Mouse (Mus musculus): Measurements from ENCODE around the gene St6galnac5. TPM values are rescaled to one million over a fixed set of nuclear protein-coding genes. Genes with fewer than 3 reads are reported as not detected.

Gene St6galnac5
- polyA plus RNA-seq, 1 experiment, result not detected

- TF ChIP-seq EP300 (IDR thresholded peaks at IDR 0.05; ENCODE audit: insufficient read depth, low read depth, low read length), result no peak
- TF ChIP-seq CTCF (IDR thresholded peaks at IDR 0.05; ENCODE audit: low read depth, low read length), result no peak
- TF ChIP-seq POLR2A (IDR thresholded peaks at IDR 0.05; ENCODE audit: insufficient read depth, low read length), result no peak
- no peak overlapping the region for H3K9ac ChIP-seq (ENCODE audit: low read depth, poor library complexity, severe bottlenecking)
- no peaks in the 10 kb centered on the region for H3K4me1 ChIP-seq (ENCODE audit: control insufficient read depth, insufficient read depth, low read length)
- H3K27ac ChIP-seq (ENCODE audit: insufficient read depth, low read length), result no peak overlapping the region
- no peaks in the 10 kb centered on the region for H3K36me3 ChIP-seq (ENCODE audit: control insufficient read depth, insufficient read depth, low read length, poor library complexity, severe bottlenecking)
- no peaks in the 10 kb centered on the region for H3K27me3 ChIP-seq (ENCODE audit: control insufficient read depth, insufficient read depth, low read length, poor library complexity, severe bottlenecking)
- H3K9me3 ChIP-seq (replicated peaks; ENCODE audit: control insufficient read depth, insufficient read depth, low read length, poor library complexity, severe bottlenecking), result no peaks in the 10 kb centered on the region
- H3K4me3 ChIP-seq (ENCODE audit: low read depth, low read length), result no peak overlapping the region
Observed at GRCm38 (mm10) chr3:152832436-152832835, 149.6 kb downstream of the St6galnac5 start.

- no peaks in the 10 kb centered on the region for H3K36me3 ChIP-seq (ENCODE audit: control insufficient read depth, insufficient read depth, low read length, poor library complexity, severe bottlenecking)
- H3K4me1 ChIP-seq (ENCODE audit: control insufficient read depth, insufficient read depth, low read length), result no peaks in the 10 kb centered on the region
- H3K27ac ChIP-seq (ENCODE audit: insufficient read depth, low read length), result no peak overlapping the region
Observed at GRCm38 (mm10) chr3:152831974-152832373, 150.1 kb downstream of the St6galnac5 start.

GRCm38 (mm10) chr3:152831377-152831776 lies 150.7 kb downstream of the St6galnac5 start:
- Histone ChIP-seq H3K36me3 (ENCODE audit: control insufficient read depth, insufficient read depth, low read length, poor library complexity, severe bottlenecking) (no peaks in the 10 kb centered on the region), H3K9ac (ENCODE audit: low read depth, poor library complexity, severe bottlenecking) (no peak overlapping the region), H3K27ac (ENCODE audit: insufficient read depth, low read length) (no peak overlapping the region), H3K4me3 (ENCODE audit: low read depth, low read length) (no peak overlapping the region), H3K4me1 (ENCODE audit: control insufficient read depth, insufficient read depth, low read length) (no peaks in the 10 kb centered on the region), H3K9me3 (replicated peaks; ENCODE audit: control insufficient read depth, insufficient read depth, low read length, poor library complexity, severe bottlenecking) (no peaks in the 10 kb centered on the region), H3K27me3 (ENCODE audit: control insufficient read depth, insufficient read depth, low read length, poor library complexity, severe bottlenecking) (no peaks in the 10 kb centered on the region)
- TF ChIP-seq POLR2A (IDR thresholded peaks at IDR 0.05; ENCODE audit: insufficient read depth, low read length) (no peak), CTCF (IDR thresholded peaks at IDR 0.05; ENCODE audit: low read depth, low read length) (no peak)

More at GRCm38 (mm10) chr3:152831974-152832373, 150.1 kb downstream of the St6galnac5 start:
- Histone ChIP-seq H3K9me3 (replicated peaks; ENCODE audit: control insufficient read depth, insufficient read depth, low read length, poor library complexity, severe bottlenecking) (no peaks in the 10 kb centered on the region), H3K9ac (ENCODE audit: low read depth, poor library complexity, severe bottlenecking) (no peak overlapping the region), H3K4me3 (ENCODE audit: low read depth, low read length) (no peak overlapping the region), H3K27me3 (ENCODE audit: control insufficient read depth, insufficient read depth, low read length, poor library complexity, severe bottlenecking) (no peaks in the 10 kb centered on the region)
- no peak for TF ChIP-seq CTCF (IDR thresholded peaks at IDR 0.05; ENCODE audit: low read depth, low read length)
- no peak for TF ChIP-seq POLR2A (IDR thresholded peaks at IDR 0.05; ENCODE audit: insufficient read depth, low read length)
- no peak for TF ChIP-seq EP300 (IDR thresholded peaks at IDR 0.05; ENCODE audit: insufficient read depth, low read depth, low read length)

GRCm38 (mm10) chr3:152821202-152821601 lies 160.8 kb downstream of the St6galnac5 start:
- Histone ChIP-seq H3K4me3 (ENCODE audit: low read depth, low read length) (no peak overlapping the region), H3K9me3 (replicated peaks; ENCODE audit: control insufficient read depth, insufficient read depth, low read length, poor library complexity, severe bottlenecking) (peaks cover 5% of the 10 kb centered on the region), H3K9ac (ENCODE audit: low read depth, poor library complexity, severe bottlenecking) (no peak overlapping the region), H3K27me3 (ENCODE audit: control insufficient read depth, insufficient read depth, low read length, poor library complexity, severe bottlenecking) (no peaks in the 10 kb centered on the region), H3K36me3 (ENCODE audit: control insufficient read depth, insufficient read depth, low read length, poor library complexity, severe bottlenecking) (no peaks in the 10 kb centered on the region), H3K27ac (ENCODE audit: insufficient read depth, low read length) (no peak overlapping the region), H3K4me1 (ENCODE audit: control insufficient read depth, insufficient read depth, low read length) (no peaks in the 10 kb centered on the region)
- no peak for TF ChIP-seq POLR2A (IDR thresholded peaks at IDR 0.05; ENCODE audit: insufficient read depth, low read length)
- no peak for TF ChIP-seq EP300 (IDR thresholded peaks at IDR 0.05; ENCODE audit: insufficient read depth, low read depth, low read length)
- no peak for TF ChIP-seq CTCF (IDR thresholded peaks at IDR 0.05; ENCODE audit: low read depth, low read length)

- Histone ChIP-seq H3K4me1 (ENCODE audit: control insufficient read depth, insufficient read depth, low read length) (no peaks in the 10 kb centered on the region), H3K9me3 (replicated peaks; ENCODE audit: control insufficient read depth, insufficient read depth, low read length, poor library complexity, severe bottlenecking) (peaks cover 5% of the 10 kb centered on the region), H3K36me3 (ENCODE audit: control insufficient read depth, insufficient read depth, low read length, poor library complexity, severe bottlenecking) (no peaks in the 10 kb centered on the region), H3K27me3 (ENCODE audit: control insufficient read depth, insufficient read depth, low read length, poor library complexity, severe bottlenecking) (no peaks in the 10 kb centered on the region), H3K9ac (ENCODE audit: low read depth, poor library complexity, severe bottlenecking) (no peak overlapping the region), H3K4me3 (ENCODE audit: low read depth, low read length) (no peak overlapping the region), H3K27ac (ENCODE audit: insufficient read depth, low read length) (no peak overlapping the region)
- TF ChIP-seq POLR2A (IDR thresholded peaks at IDR 0.05; ENCODE audit: insufficient read depth, low read length) (no peak), EP300 (IDR thresholded peaks at IDR 0.05; ENCODE audit: insufficient read depth, low read depth, low read length) (no peak), CTCF (IDR thresholded peaks at IDR 0.05; ENCODE audit: low read depth, low read length) (no peak)
Observed at GRCm38 (mm10) chr3:152820406-152820805, 161.6 kb downstream of the St6galnac5 start.

- H3K9ac ChIP-seq (ENCODE audit: low read depth, poor library complexity, severe bottlenecking), result no peak overlapping the region
- no peaks in the 10 kb centered on the region for H3K27me3 ChIP-seq (ENCODE audit: control insufficient read depth, insufficient read depth, low read length, poor library complexity, severe bottlenecking)
- TF ChIP-seq EP300 (IDR thresholded peaks at IDR 0.05; ENCODE audit: insufficient read depth, low read depth, low read length) (no peak), POLR2A (IDR thresholded peaks at IDR 0.05; ENCODE audit: insufficient read depth, low read length) (no peak), CTCF (IDR thresholded peaks at IDR 0.05; ENCODE audit: low read depth, low read length) (no peak)
- H3K27ac ChIP-seq (ENCODE audit: insufficient read depth, low read length), result no peak overlapping the region
- no peaks in the 10 kb centered on the region for H3K36me3 ChIP-seq (ENCODE audit: control insufficient read depth, insufficient read depth, low read length, poor library complexity, severe bottlenecking)
- no peak overlapping the region for H3K4me3 ChIP-seq (ENCODE audit: low read depth, low read length)
- H3K4me1 ChIP-seq (ENCODE audit: control insufficient read depth, insufficient read depth, low read length), result no peaks in the 10 kb centered on the region
- H3K9me3 ChIP-seq (replicated peaks; ENCODE audit: control insufficient read depth, insufficient read depth, low read length, poor library complexity, severe bottlenecking), result peaks cover 6% of the 10 kb centered on the region
Observed at GRCm38 (mm10) chr3:152815110-152815509, 166.9 kb downstream of the St6galnac5 start.

Measured in ES-Bruce4 (cell line).